Mouse (Mus musculus) lung, postnatal 36 days (tissue): ENCODE results near the gene Ivd.
A peak's percentile ranks its signal among the peaks of the same experiment; 100 is the strongest.

ENCODE experiments used
- DNase-seq: peaks from one replicate; pipeline ENCODE4 v3.0.0; 2022; ENCODE audit warnings: mixed read lengths

The Ivd gene

GRCm38 (mm10) chr2:118882840-118883679 lies 21.3 kb downstream of the Ivd start:
- peak; percentile 90 for DNase-seq

GRCm38 (mm10) chr2:118887440-118887839 lies 25.7 kb downstream of the Ivd start:
- DNase-seq = no peak

- peak; percentile 73 for DNase-seq
These were observed 26.2 kb downstream of the Ivd start for GRCm38 (mm10) chr2:118887845-118888548.

GRCm38 (mm10) chr2:118891173-118891572 lies 29.4 kb downstream of the Ivd start:
- no peak for DNase-seq

GRCm38 (mm10) chr2:118895990-118896913 lies 34.5 kb downstream of the Ivd start:
- peak; percentile 47 for DNase-seq

- no peak for DNase-seq
These were observed 35.1 kb downstream of the Ivd start for GRCm38 (mm10) chr2:118896914-118897291.

GRCm38 (mm10) chr2:118897392-118897791 lies 35.6 kb downstream of the Ivd start:
- DNase-seq = no peak

- no peak for DNase-seq
These were observed 36.1 kb downstream of the Ivd start for GRCm38 (mm10) chr2:118897808-118898207.

- no peak for DNase-seq
These were observed 37.0 kb downstream of the Ivd start for GRCm38 (mm10) chr2:118898771-118899170.

GRCm38 (mm10) chr2:118899306-118899705 lies 37.6 kb downstream of the Ivd start:
- DNase-seq = no peak

GRCm38 (mm10) chr2:118899981-118900825 lies 38.4 kb downstream of the Ivd start, which contains the start of gene Bahd1:
Bahd1 (plus strand) TSS chr2:118900377.
- DNase-seq = peak; percentile 39

- DNase-seq = no peak
These were observed 39.0 kb downstream of the Ivd start for GRCm38 (mm10) chr2:118900826-118901140.

GRCm38 (mm10) chr2:118901175-118902031 lies 39.6 kb downstream of the Ivd start:
- DNase-seq = peak; percentile 97

- peak; percentile 60 for DNase-seq
These were observed 40.6 kb downstream of the Ivd start for GRCm38 (mm10) chr2:118902051-118903025.

- peak; percentile 29 for DNase-seq
These were observed 41.6 kb downstream of the Ivd start for GRCm38 (mm10) chr2:118903333-118903741.

- no peak for DNase-seq
These were observed 43.8 kb downstream of the Ivd start for GRCm38 (mm10) chr2:118905433-118906117.

- no peak for DNase-seq
These were observed 44.4 kb downstream of the Ivd start for GRCm38 (mm10) chr2:118906118-118906492.

GRCm38 (mm10) chr2:118907781-118908180 lies 46.0 kb downstream of the Ivd start:
- no peak for DNase-seq

GRCm38 (mm10) chr2:118909151-118909550 lies 47.4 kb downstream of the Ivd start:
- no peak for DNase-seq
